Mouse (Mus musculus): ENCODE measurements at regions not wholly inside any gene's neighbourhood (a gene's known extent, or its start where the extent isn't known, plus 50 kb on each side); places are given as distances from the start of the nearest gene placed in this dataset.

DNA sequence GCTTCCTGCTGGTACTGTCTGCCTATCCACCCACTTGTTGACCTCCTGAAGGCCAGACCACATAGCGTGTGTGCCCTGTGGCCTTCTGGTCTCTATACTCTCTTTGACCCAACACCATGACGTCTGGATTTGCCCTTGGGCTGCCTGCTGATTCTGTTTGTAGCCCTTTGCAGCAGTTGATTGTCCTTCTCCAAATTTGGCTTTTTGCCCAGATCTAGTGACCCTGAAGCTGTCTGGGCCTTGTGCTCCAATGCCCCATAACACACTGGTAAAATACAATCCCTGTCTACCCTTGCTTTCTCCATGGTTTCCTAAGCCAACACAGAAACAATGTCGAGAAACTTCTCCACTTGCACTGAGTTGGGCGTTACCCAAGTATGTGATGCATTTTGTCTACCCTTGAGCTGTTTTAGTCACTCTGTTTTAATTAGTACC, 979.3 kb downstream of the Epha4 start:
- DNase-seq = no peak

GRCm38 (mm10) chr1:76540529-76540928, 974.4 kb downstream of the Epha4 start:
- no peak for DNase-seq

- DNase-seq = no peak
Measured at GRCm38 (mm10) chr1:76550876-76551275, 964.0 kb downstream of the Epha4 start.

DNA sequence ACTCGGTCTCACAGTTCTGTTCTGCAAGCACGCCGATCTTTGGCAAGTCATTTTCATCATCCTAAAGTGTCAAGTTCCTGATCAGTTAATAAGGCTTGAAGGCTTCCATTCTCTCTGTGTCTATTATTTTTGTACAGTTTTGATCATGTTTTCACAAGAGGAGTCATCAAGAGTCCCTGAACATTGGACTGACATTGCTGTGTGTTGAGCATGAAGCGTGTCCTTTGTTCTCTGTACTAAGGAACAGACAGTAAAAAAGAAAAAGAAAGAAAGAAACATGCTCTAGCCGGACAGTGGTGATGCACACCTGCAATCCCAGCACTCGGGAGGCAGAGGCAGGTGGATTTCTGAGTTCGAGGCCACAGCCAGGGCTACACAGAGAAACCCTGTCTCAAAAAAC, 955.4 kb downstream of the Epha4 start:
- DNase-seq = no peak

DNA sequence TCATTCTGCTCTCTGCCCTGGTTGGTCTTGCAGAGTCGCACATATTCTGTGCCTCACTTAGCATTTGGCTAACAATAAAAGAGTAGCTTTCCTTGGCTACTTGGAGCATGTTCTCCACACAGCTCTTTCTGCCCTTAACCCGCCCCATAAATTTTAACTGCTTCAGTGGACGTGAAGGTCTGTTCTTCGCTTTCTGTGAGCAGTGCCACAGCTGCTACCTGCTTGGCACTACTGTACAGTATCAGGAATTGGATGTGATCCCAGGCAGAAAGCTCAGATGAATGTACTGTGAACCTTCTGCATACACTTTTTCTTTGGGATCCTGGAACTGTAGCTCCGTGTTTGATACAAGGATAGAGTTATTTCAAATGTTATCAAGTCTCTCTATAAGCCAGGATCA, 939.4 kb downstream of the Epha4 start:
- DNase-seq = no peak

DNA sequence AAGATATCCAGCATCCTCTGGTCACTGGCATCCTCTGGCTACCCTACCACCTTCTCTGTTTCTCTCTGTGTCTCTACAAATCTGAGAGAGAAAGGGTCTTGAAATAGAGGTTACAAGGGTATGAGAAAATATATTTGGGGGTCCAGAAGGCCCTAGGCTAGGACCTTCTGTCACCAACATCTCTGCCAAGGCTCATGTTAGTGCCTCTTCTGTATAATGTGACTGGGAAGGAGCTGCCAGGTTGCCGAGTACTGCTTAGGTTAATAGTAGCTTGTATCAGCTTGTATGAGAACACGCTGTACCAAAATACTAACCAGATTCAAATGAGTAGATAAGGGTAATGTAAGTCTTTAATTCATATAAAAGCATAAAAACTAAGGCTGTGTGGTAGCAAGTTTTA, 929.0 kb downstream of the Epha4 start:
- no peak for DNase-seq

- no peak for DNase-seq
Measured at GRCm38 (mm10) chr1:76625831-76626230, 889.1 kb downstream of the Epha4 start.

GRCm38 (mm10) chr1:76629861-76630260, 885.0 kb downstream of the Epha4 start:
- DNase-seq = no peak

DNA sequence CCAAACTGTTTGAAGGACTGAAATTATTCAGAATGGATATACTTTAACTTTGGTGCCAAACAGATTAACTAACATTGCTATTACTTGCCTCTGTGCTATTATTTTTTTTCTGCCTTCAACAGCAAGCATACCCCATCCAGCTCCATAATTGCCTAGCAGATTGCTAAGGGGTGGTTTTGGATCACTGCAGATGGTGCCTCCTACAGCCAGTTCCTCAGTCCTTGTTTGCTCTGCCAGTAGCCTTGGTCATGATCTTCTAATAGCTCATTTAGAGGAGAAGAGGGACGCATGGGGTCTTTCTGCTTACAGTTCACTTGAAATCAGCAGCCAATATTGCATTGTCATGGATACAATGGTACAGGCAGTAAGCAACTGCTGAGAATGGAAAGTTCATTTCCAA, 880.8 kb downstream of the Epha4 start:
- DNase-seq = peak; percentile 86

GRCm38 (mm10) chr1:76637268-76638009, 877.4 kb downstream of the Epha4 start:
- peak; percentile 59 for DNase-seq

DNA sequence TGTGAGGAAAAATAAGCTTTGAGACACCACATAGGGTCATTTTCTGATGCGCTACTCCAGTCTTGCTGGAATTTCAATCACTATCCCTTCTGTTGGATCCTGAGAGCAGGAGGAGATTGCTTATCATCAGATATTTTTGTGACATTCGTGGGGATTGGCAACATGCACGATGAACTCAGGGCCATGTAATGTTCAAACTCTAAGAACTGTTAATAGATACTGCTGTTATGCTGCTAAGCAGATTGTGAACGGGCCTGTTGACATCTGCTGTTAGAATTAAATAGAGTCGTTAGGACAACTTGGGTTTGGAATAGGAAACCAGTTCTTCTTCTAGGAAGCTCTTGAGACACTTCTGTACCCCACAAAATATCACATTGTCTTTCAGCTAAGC, 876.9 kb downstream of the Epha4 start:
- DNase-seq = peak; percentile 61

GRCm38 (mm10) chr1:76641181-76641711, 873.6 kb downstream of the Epha4 start:
- DNase-seq = no peak

- no peak for DNase-seq
Measured at GRCm38 (mm10) chr1:76642703-76643102, 872.2 kb downstream of the Epha4 start.

- no peak for DNase-seq
Measured at GRCm38 (mm10) chr1:76644895-76645294, 870.0 kb downstream of the Epha4 start.

DNA sequence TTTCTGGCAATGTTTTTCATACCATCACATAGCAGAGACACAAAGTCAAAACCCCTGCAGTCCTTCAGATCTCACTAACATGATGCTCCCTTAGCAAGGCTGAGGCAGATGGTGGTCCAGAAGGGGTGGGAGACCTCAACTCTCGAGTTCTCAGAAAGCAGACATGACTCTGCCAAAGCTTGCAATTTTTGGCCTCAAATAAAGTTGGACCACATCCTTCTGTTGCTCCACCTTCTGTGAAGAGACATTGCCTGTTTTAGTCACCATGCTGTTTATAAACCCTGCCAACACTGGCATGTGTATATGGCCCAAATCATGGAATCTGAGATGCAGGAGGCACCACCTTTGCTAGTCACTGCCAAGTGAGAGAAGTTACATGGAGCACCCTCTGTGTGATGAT, 860.1 kb downstream of the Epha4 start:
- DNase-seq = no peak

DNA sequence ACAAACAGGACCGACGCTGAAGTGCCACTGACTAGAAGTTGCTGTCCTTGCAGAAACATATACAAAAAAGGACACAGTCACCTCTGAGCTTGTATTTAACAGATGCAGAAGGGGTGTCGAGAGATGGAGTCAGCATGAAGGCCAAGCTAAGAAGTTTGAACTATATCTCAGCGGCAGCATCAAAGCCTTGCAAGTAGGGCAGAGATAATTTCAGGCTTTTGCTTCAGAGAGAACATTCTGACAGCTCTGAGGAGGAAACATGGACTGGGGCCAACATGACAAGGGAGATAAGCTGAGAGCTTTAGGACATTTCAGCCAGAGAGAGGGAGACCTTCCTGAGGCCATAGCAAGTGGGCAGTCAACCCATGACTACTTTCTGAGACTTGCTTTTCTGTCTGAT, 856.7 kb downstream of the Epha4 start:
- no peak for DNase-seq

GRCm38 (mm10) chr1:76660146-76660545, 854.7 kb downstream of the Epha4 start:
- DNase-seq = no peak

DNA sequence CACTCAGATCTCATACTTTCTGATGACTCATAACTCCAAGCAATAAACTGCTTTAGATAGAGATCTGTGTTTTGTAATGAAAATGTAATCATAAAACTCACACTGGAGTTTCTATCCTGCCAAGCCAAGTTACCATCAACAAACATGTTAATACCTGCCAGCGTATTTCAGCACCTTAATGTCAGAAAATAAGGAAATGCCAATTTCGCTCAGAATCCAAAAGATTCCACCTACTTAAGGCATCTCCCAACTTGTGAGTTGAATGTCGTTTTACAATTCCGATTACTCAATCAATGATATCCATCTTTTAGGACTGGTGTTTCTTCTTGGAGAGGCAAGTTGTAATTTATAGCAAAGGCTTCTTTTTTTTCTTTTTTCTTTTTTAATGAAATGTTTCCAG, 850.5 kb downstream of the Epha4 start:
- no peak for DNase-seq

DNA sequence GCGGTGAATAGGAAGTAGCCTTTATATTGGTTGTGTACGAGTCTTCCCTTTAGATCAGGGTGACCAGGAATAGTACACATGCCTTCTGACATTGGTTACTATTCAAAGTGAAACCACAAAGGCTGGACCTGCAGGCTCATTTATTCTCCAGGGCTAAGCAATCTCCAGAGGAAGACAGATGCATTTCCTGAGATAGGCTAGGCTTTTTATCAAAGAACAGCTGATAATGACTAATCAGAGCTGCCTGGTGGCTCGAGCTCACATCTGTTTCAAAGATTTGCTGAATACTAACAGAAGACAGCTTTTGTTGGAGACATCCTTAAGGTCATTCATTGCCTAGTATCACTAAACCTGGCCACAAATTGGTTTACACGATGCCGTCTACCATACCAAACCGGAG, 838.1 kb downstream of the Epha4 start:
- no peak for DNase-seq

DNA sequence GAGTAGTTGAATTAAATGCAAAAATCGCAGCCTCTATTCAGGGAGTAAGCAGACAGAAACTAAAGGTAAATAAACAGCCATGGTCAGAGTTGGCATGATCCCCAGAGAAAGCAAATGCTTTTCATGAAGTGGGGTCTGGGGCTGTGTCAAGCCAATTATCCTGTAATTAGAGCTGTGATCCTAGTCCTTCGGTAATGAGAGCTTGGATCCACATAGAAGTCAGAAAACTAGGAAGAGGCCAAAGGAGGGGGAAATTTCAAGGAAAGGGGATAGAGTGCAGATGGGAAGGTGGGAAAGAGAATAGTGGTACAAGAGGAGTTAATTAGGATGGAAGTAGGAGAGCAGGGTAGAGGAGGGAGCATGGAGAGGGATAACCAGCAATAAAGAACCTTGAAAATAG, 809.3 kb downstream of the Epha4 start:
- no peak for DNase-seq

GRCm38 (mm10) chr1:76717639-76718292, 797.1 kb downstream of the Epha4 start:
- no peak for DNase-seq

GRCm38 (mm10) chr1:76724453-76724852, 790.4 kb downstream of the Epha4 start:
- peak; percentile 60 for DNase-seq

DNA sequence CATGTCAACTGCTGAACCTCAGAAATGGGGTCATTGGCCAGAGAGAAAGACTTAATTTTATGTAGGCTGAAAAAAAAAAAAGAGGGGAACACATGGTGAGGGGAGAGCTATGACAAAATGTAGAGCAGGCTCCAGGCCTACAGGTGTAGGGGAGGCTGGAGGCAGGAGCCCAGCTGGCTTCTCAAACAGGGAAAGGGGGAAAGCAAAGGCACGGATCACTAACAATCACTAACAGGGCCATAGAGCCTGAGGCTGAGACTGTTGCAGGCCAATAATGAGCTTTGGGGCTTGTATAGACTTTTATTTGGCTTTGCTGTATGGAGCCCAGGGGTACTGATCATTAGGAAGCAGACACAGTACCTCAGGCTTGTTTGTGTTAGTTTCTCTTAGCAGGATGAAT, 777.9 kb downstream of the Epha4 start:
- DNase-seq = no peak

- no peak for DNase-seq
Measured at GRCm38 (mm10) chr1:76737663-76738062, 777.2 kb downstream of the Epha4 start.

DNA sequence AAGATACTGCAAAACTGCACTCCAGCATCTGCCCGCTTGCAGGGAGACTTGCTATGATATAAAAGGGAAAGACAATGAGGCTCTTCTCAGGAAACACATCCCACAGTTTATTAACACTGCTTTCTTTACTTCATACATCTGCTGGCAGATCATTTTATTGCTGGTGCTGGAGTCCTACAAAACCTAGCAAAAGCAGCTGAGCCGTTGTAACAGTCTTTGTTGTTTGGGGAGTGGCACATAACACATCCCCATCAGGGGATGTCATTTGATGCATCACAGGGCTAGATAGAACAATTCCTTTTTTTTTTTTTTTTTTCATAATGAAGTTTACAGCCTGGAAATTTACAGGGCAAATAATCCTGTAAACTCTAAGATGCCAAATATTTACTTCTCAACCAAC, 742.2 kb downstream of the Epha4 start:
- DNase-seq = no peak
